Mouse (Mus musculus) hindlimb bud, embryonic 11.5 days (tissue): ENCODE measurements at regions not wholly inside any gene's neighbourhood (a gene's known extent, or its start where the extent isn't known, plus 50 kb on each side); places are given as distances from the start of the nearest gene placed in this dataset.

Source experiments
- DNase-seq: peaks from one replicate; pipeline ENCODE4 v3.0.0-alpha.2; 2012; ENCODE audit warnings: low read depth, low spot score; ENCODE audit errors: extremely low spot score

DNA sequence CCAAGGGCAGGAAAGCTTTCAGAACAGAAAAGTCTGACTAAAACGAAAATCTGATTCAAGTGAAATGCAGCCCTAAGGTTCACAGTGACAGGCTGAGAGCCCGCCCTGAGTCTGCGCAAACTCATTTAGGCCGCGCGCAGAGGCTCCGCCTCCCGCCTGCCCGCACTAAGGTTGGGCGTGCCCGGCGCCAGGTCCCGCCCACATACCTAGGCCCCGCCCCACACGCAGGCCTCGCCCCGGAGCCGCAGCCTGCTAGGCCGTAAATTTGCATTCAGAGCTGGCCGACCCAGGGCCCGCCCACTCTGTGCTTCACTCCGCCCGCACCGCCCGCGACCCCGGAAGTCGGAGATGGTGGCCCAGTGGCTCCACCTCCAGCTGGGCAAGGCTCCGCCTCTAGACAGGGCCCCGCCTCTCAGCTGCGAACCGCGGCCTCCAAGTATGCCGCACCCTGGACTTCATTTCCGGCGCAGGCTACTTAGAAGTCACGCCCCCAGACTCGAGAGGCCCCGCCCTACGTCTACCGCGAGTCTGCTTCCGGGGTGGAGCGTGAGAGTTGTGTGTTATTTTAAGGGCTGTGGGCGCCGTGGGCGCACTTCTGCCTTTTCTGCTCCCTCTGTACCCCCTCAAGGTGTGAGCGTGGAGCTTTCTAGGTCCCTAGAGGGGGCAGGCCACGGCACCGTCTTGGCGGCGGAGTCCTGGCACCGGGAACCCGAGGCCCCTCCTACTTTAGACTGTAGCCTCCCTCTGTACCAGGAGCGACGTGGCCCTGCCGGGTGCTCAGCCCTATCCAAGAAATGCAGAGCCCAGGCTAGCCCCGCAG, 52.3 kb upstream of the Wnt7b start:
- peak; percentile 85 for DNase-seq

DNA sequence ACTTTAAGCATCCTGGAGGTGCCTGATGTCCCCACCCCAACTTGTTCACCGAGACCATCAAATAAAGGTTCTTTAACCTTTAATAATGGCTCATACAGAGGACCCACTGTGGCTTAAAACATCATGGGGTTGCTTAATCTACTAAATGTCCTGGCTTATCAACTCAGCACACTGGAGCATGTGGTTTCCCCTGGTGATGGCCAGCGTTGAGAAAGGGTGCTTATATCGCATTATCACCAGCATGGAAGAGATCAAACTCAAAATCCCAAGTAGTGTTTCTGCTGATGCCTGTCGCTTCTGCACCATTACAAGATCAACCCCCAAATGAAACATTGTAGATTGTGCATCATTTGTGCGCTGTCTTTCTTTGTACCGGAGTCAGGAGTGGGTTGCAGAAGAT, 53.2 kb upstream of the Wnt7b start:
- DNase-seq = no peak

- no peak for DNase-seq
These were observed 57.3 kb upstream of the Wnt7b start for GRCm38 (mm10) chr15:85639566-85639965.

- no peak for DNase-seq
These were observed 59.1 kb upstream of the Wnt7b start for GRCm38 (mm10) chr15:85641120-85642080.

GRCm38 (mm10) chr15:85645396-85645795, 63.1 kb upstream of the Wnt7b start:
- no peak for DNase-seq

GRCm38 (mm10) chr15:85645971-85646638, 63.8 kb upstream of the Wnt7b start:
- DNase-seq = no peak

- no peak for DNase-seq
These were observed 64.5 kb upstream of the Wnt7b start for GRCm38 (mm10) chr15:85646639-85647277.

- DNase-seq = no peak
These were observed 65.3 kb upstream of the Wnt7b start for GRCm38 (mm10) chr15:85647593-85647992.

- DNase-seq = no peak
These were observed 68.0 kb upstream of the Wnt7b start for GRCm38 (mm10) chr15:85650241-85650640.

GRCm38 (mm10) chr15:85651718-85652420, 69.6 kb upstream of the Wnt7b start:
- DNase-seq = no peak

GRCm38 (mm10) chr15:85652431-85652830, 70.2 kb upstream of the Wnt7b start:
- DNase-seq = no peak

GRCm38 (mm10) chr15:85652871-85653337, 70.6 kb upstream of the Wnt7b start:
- DNase-seq = no peak

GRCm38 (mm10) chr15:85653421-85654401, 71.4 kb upstream of the Wnt7b start:
- DNase-seq = no peak

GRCm38 (mm10) chr15:85654791-85655190, 72.5 kb upstream of the Wnt7b start:
- no peak for DNase-seq

DNA sequence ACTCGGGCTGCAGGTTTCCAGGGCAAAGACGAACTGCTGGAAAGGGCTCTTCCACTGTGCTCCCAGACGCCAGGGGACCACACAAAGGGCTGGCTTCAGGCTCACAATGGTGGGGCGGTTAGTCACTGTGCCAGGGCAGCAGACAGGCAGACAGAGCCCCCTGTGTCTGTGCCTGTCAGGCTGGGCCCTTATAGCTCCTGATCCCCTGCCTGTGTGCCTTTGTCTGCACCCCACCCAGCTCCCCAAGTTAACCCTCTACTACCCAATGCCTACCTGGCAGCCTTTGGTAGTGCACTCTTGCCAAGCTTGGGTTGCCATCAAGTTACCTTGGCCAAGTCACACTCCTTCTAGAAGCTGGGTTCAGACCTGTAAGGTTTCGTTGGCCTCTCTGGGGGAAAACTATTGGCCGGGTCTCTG, 73.5 kb upstream of the Wnt7b start:
- no peak for DNase-seq

- no peak for DNase-seq
These were observed 74.6 kb upstream of the Wnt7b start for GRCm38 (mm10) chr15:85656852-85657251.

GRCm38 (mm10) chr15:85657441-85657989, 75.2 kb upstream of the Wnt7b start:
- DNase-seq = no peak

- no peak for DNase-seq
These were observed 76.0 kb upstream of the Wnt7b start for GRCm38 (mm10) chr15:85658101-85658885.
